Mouse (Mus musculus) T-helper 1 cell (primary cell): ENCODE data around the gene Olfr640.

Experiments used
- in situ Hi-C: fragments of 300-600 bp; cut with MboI, MseI; formaldehyde crosslinking; loops from one replicate; pipeline ENCODE4 v1.15.1; 2025; ENCODE audit warnings: high pct_unique_total_duplicates

Olfr640 gene

GRCm38 (mm10) chr7:104025473-104025872 is at the start of gene Olfr640:
TSS of gene Olfr640 (minus strand) at chr7:104025573.
- in situ Hi-C loops = no loop called here

GRCm38 (mm10) chr7:104071769-104072168 is 46.4 kb upstream of the Olfr640 start, which contains the start of gene Olfr644:
TSS of gene Olfr644 (minus strand) at chr7:104071869.
- in situ Hi-C loops = no loop called here

- in situ Hi-C loops = no loop called here
Observed at GRCm38 (mm10) chr7:104061345-104061744, 36.0 kb upstream of the Olfr640 start, which contains the start of gene 4930516K23Rik. TSS of gene 4930516K23Rik (minus strand) at chr7:104061445.

- in situ Hi-C loops = no loop called here
Observed at GRCm38 (mm10) chr7:104059215-104059614, 33.8 kb upstream of the Olfr640 start.

GRCm38 (mm10) chr7:104052566-104052965 is 27.2 kb upstream of the Olfr640 start, which contains the start of gene Olfr642:
TSS of gene Olfr642 (minus strand) at chr7:104052666.
- in situ Hi-C loops = no loop called here

GRCm38 (mm10) chr7:104050745-104051144 is 25.4 kb upstream of the Olfr640 start:
- in situ Hi-C loops = no loop called here

- in situ Hi-C loops = no loop called here
Observed at GRCm38 (mm10) chr7:104035145-104035544, 9.8 kb upstream of the Olfr640 start, which contains the start of gene Olfr641. TSS of gene Olfr641 (plus strand) at chr7:104035445.

- in situ Hi-C loops = no loop called here
Observed at GRCm38 (mm10) chr7:104026978-104027377, 1.6 kb upstream of the Olfr640 start.

GRCm38 (mm10) chr7:104021651-104022050 is 3.7 kb downstream of the Olfr640 start:
- in situ Hi-C loops = no loop called here

GRCm38 (mm10) chr7:104018953-104019352 is 6.4 kb downstream of the Olfr640 start:
- in situ Hi-C loops = no loop called here

- in situ Hi-C loops = no loop called here
Observed at GRCm38 (mm10) chr7:104017203-104017602, 8.2 kb downstream of the Olfr640 start, which contains the start of gene Olfr639. TSS of gene Olfr639 (minus strand) at chr7:104017303.

- in situ Hi-C loops = no loop called here
Observed at GRCm38 (mm10) chr7:103999124-103999523, 26.2 kb downstream of the Olfr640 start.

GRCm38 (mm10) chr7:103998446-103998845 is 26.9 kb downstream of the Olfr640 start, which contains the start of gene Olfr638:
TSS of gene Olfr638 (plus strand) at chr7:103998746.
- in situ Hi-C loops = no loop called here

GRCm38 (mm10) chr7:103971782-103972181 is 53.6 kb downstream of the Olfr640 start:
- in situ Hi-C loops = no loop called here

- in situ Hi-C loops = no loop called here
Observed at GRCm38 (mm10) chr7:103970852-103971251, 54.5 kb downstream of the Olfr640 start, which contains the start of gene Olfr635. TSS of gene Olfr635 (plus strand) at chr7:103971152.
